8 mouse cellular contexts compared by ENCODE assay signal in genomic region chr7:66219028-66219793, GRCm38 (mm10).
DNase-seq lines count a peak whose midpoint lies in the region; ATAC-seq and TF ChIP-seq lines count a peak whose summit lies in the region.

No protein-coding gene starts in this region.

- H3K36me3 ChIP-seq in heart, embryonic 14.5 days (ENCODE audit: control insufficient read depth, insufficient read depth, low read length) = no peaks in the 10 kb centered on the region
- no peaks in the 10 kb centered on the region for H3K36me3 ChIP-seq in lung, postnatal 0 days (ENCODE audit: insufficient read depth, low read length)
- H3K36me3 ChIP-seq in limb, embryonic 13.5 days = no peaks in the 10 kb centered on the region
- no peaks in the 10 kb centered on the region for H3K36me3 ChIP-seq in stomach, postnatal 0 days (ENCODE audit: control insufficient read depth, insufficient read depth, low read length)

- no peaks in the 10 kb centered on the region for H3K9me3 ChIP-seq in heart, embryonic 14.5 days (ENCODE audit: control insufficient read depth, low read length)
- no peaks in the 10 kb centered on the region for H3K9me3 ChIP-seq in lung, postnatal 0 days (ENCODE audit: low read length)
- no peaks in the 10 kb centered on the region for H3K9me3 ChIP-seq in limb, embryonic 13.5 days
- H3K9me3 ChIP-seq in stomach, postnatal 0 days (ENCODE audit: control insufficient read depth, low read length) = no peaks in the 10 kb centered on the region

- WGBS in heart, embryonic 14.5 days = 81% methylated on average over 4 of the region's 4 CpGs
- WGBS in lung, postnatal 0 days = 80% methylated on average over 4 of the region's 4 CpGs
- WGBS in limb, embryonic 13.5 days = 77% methylated on average over 4 of the region's 4 CpGs
- WGBS in stomach, postnatal 0 days = 74% methylated on average over 4 of the region's 4 CpGs

- intact Hi-C loops in heart, postnatal 10 days (cut with DNase I) = no loop called here

- no peak for ATAC-seq in heart, embryonic 14.5 days (ENCODE audit: insufficient number of reproducible peaks, insufficient read depth, low FRiP score, low read depth)
- ATAC-seq in lung, postnatal 0 days = no peak
- ATAC-seq in limb, embryonic 13.5 days (ENCODE audit: low FRiP score, low read depth) = no peak; the same call in 1 of the 2 replicates
- ATAC-seq in stomach, postnatal 0 days (ENCODE audit: low FRiP score, low TSS enrichment) = no peak

- no peak overlapping the region for H3K4me2 ChIP-seq in heart, embryonic 14.5 days (ENCODE audit: low read length)
- H3K4me2 ChIP-seq in lung, postnatal 0 days (replicated peaks; ENCODE audit: low read depth, low read length) = no peak overlapping the region
- no peak overlapping the region for H3K4me2 ChIP-seq in limb, embryonic 13.5 days (replicated peaks)
- no peak overlapping the region for H3K4me2 ChIP-seq in stomach, postnatal 0 days (replicated peaks; ENCODE audit: low read depth)

- peaks cover 21 to 28% of the 10 kb centered on the region in 2 experiments for H3K4me1 ChIP-seq in heart, embryonic 14.5 days (ENCODE audit: control insufficient read depth in 2 of 2, insufficient read depth in 2 of 2, low read length in 2 of 2)
- peaks cover 6% of the 10 kb centered on the region; the same call in 1 of the 2 replicates for H3K4me1 ChIP-seq in lung, postnatal 0 days (ENCODE audit: insufficient read depth, low read depth, low read length)
- H3K4me1 ChIP-seq in limb, embryonic 13.5 days = peaks cover 44% of the 10 kb centered on the region
- H3K4me1 ChIP-seq in stomach, postnatal 0 days (replicated peaks; ENCODE audit: control insufficient read depth, insufficient read depth) = peaks cover 2% of the 10 kb centered on the region; the same call in 1 of the 2 replicates

- no peaks in the 10 kb centered on the region for H3K27me3 ChIP-seq in heart, embryonic 14.5 days (ENCODE audit: control insufficient read depth, insufficient read depth, low read length)
- no peaks in the 10 kb centered on the region for H3K27me3 ChIP-seq in lung, postnatal 0 days (replicated peaks; ENCODE audit: insufficient read depth, low read length)
- no peaks in the 10 kb centered on the region for H3K27me3 ChIP-seq in limb, embryonic 13.5 days
- H3K27me3 ChIP-seq in stomach, postnatal 0 days (ENCODE audit: control insufficient read depth, insufficient read depth, low read length) = no peaks in the 10 kb centered on the region

- TF ChIP-seq EP300 in lung, postnatal 0 days (IDR thresholded peaks at IDR 0.05) = no peak
- no peak for TF ChIP-seq EP300 in stomach, postnatal 0 days (optimal IDR thresholded peaks at IDR 0.05)

- peak overlapping the region; percentile 82 for H3K27ac ChIP-seq in heart, embryonic 14.5 days (replicated peaks in 1 of 2; ENCODE audit: control insufficient read depth in 1 of 2, insufficient read depth in 1 of 2, low read depth in 2 of 2, low read length in 2 of 2)
- 0 out of 2 replicates have a peak overlapping the region, but pooled peaks have one; percentile 26 for H3K27ac ChIP-seq in lung, postnatal 0 days (ENCODE audit: low read length)
- peak overlapping the region; percentile 85; the same call in 1 of the 2 replicates for H3K27ac ChIP-seq in limb, embryonic 13.5 days
- 0 out of 2 replicates have a peak overlapping the region, but pooled peaks have one; percentile 77 for H3K27ac ChIP-seq in stomach, postnatal 0 days (replicated peaks)

- no peak for DNase-seq in heart, postnatal 10 days
- no peak for DNase-seq in lung, postnatal 0 days (ENCODE audit: low spot score)
- DNase-seq in lung, postnatal 14 days = no peak
- DNase-seq in stomach, postnatal 0 days (ENCODE audit: low spot score) = no peak
- no peak for DNase-seq in cerebellum, postnatal 4 days (ENCODE audit: low spot score in 2 of 2)
- DNase-seq in cerebellum, adult 18-20 months = no peak

- H3K4me3 ChIP-seq in heart, embryonic 14.5 days (ENCODE audit: control insufficient read depth in 1 of 2, insufficient read depth in 1 of 2, low read depth in 1 of 2, low read length in 2 of 2) = no peak overlapping the region
- H3K4me3 ChIP-seq in lung, postnatal 0 days (ENCODE audit: low read depth, low read length) = no peak overlapping the region
- H3K4me3 ChIP-seq in limb, embryonic 13.5 days = no peak overlapping the region
- H3K4me3 ChIP-seq in stomach, postnatal 0 days (ENCODE audit: low read depth, low read length) = no peak overlapping the region

- H3K9ac ChIP-seq in heart, embryonic 14.5 days (ENCODE audit: low read length) = no peak overlapping the region
- H3K9ac ChIP-seq in lung, postnatal 0 days (replicated peaks; ENCODE audit: low read depth) = no peak overlapping the region
- no peak overlapping the region for H3K9ac ChIP-seq in limb, embryonic 13.5 days
- H3K9ac ChIP-seq in stomach, postnatal 0 days (ENCODE audit: low read length) = no peak overlapping the region

- no peak for TF ChIP-seq CTCF in lung, postnatal 0 days (IDR thresholded peaks at IDR 0.05)
- no peak for TF ChIP-seq CTCF in stomach, postnatal 0 days (IDR thresholded peaks at IDR 0.05; ENCODE audit: low read depth)

Comparison
In these comparisons a context has a peak if more than half of its experiments do, and no peak if none do; other contexts are left out.
1. H3K27ac ChIP-seq: peak in every context shown above with its lines; median percentile 85 in limb, embryonic 13.5 days; 82 in heart, embryonic 14.5 days; 77 in stomach, postnatal 0 days; 26 in lung, postnatal 0 days.